Comparison of ENCODE assay signal across 20 mouse cellular contexts in genomic region chr16:77279495-77279894, GRCm38 (mm10).
DNase-seq lines count a peak whose midpoint lies in the region; ATAC-seq lines count a peak whose summit lies in the region.
"Had no signal": no experiment of that assay in that cellular context is flagged by ENCODE, and none has a peak within 500 bp of the region (broad histone marks: within the 10 kb centered on the region; RNA-seq: fewer than 3 reads in every experiment).

No protein-coding gene starts in this region.

- H3K27me3 ChIP-seq in forebrain, embryonic 14.5 days (replicated peaks; ENCODE audit: control insufficient read depth, insufficient read depth, low read length), result no peaks in the 10 kb centered on the region
- H3K27me3 ChIP-seq in forebrain, embryonic 11.5 days (ENCODE audit: control insufficient read depth, insufficient read depth, low read length), result no peaks in the 10 kb centered on the region
- H3K27me3 ChIP-seq in embryonic facial prominence, embryonic 12.5 days, result no peaks in the 10 kb centered on the region
- H3K27me3 ChIP-seq in limb, embryonic 12.5 days, result no peaks in the 10 kb centered on the region
- H3K27me3 ChIP-seq: embryonic facial prominence, embryonic 15.5 days; heart, embryonic 12.5 days; intestine, embryonic 15.5 days; Patski had no signal

- H3K9me3 ChIP-seq in forebrain, embryonic 14.5 days (replicated peaks; ENCODE audit: control insufficient read depth, low read length), result no peaks in the 10 kb centered on the region
- H3K9me3 ChIP-seq in forebrain, embryonic 11.5 days (ENCODE audit: control insufficient read depth, low read length), result no peaks in the 10 kb centered on the region
- H3K9me3 ChIP-seq in embryonic facial prominence, embryonic 12.5 days, result no peaks in the 10 kb centered on the region
- no peaks in the 10 kb centered on the region for H3K9me3 ChIP-seq in limb, embryonic 12.5 days
- H3K9me3 ChIP-seq: embryonic facial prominence, embryonic 15.5 days; forebrain, embryonic 10.5 days; heart, embryonic 12.5 days; hindbrain, embryonic 10.5 days; intestine, embryonic 15.5 days had no signal

- no peak for ATAC-seq in forebrain, embryonic 14.5 days
- ATAC-seq in forebrain, embryonic 11.5 days (replicated peaks; ENCODE audit: low FRiP score), result no peak
- no peak for ATAC-seq in embryonic facial prominence, embryonic 12.5 days (ENCODE audit: insufficient number of reproducible peaks, insufficient read depth, low FRiP score, low TSS enrichment)
- no peak for ATAC-seq in limb, embryonic 12.5 days (ENCODE audit: insufficient number of reproducible peaks, insufficient read depth, low FRiP score, low TSS enrichment, low read depth)
- ATAC-seq in megakaryocyte-erythroid progenitor cell, adult 5-6 weeks (replicated peaks; ENCODE audit: low FRiP score, low TSS enrichment, poor library complexity, severe bottlenecking), result no peak
- ATAC-seq: forebrain, embryonic 16.5 days; intestine, embryonic 15.5 days; Patski had no signal

- H3K27ac ChIP-seq in forebrain, embryonic 14.5 days (ENCODE audit: low read depth, low read length), result no peak overlapping the region
- H3K27ac ChIP-seq in forebrain, embryonic 11.5 days (ENCODE audit: low read depth, low read length), result no peak overlapping the region
- peak overlapping the region; percentile 36; the same call in 1 of the 2 replicates for H3K27ac ChIP-seq in embryonic facial prominence, embryonic 12.5 days
- H3K27ac ChIP-seq in limb, embryonic 12.5 days, result 0 out of 2 replicates have a peak overlapping the region, but pooled peaks have one; percentile 51
- H3K27ac ChIP-seq: embryonic facial prominence, embryonic 15.5 days; forebrain, embryonic 10.5 days; hindbrain, embryonic 10.5 days; hindbrain, embryonic 14.5 days; intestine, embryonic 15.5 days had no signal

- H3K4me2 ChIP-seq in forebrain, embryonic 14.5 days (ENCODE audit: low read length), result no peak overlapping the region
- H3K4me2 ChIP-seq in forebrain, embryonic 11.5 days (ENCODE audit: low read depth, low read length, severe bottlenecking), result no peak overlapping the region
- H3K4me2 ChIP-seq in embryonic facial prominence, embryonic 12.5 days (replicated peaks), result no peak overlapping the region
- H3K4me2 ChIP-seq in limb, embryonic 12.5 days, result no peak overlapping the region
- H3K4me2 ChIP-seq: embryonic facial prominence, embryonic 15.5 days; heart, embryonic 12.5 days; hindbrain, embryonic 14.5 days; intestine, embryonic 15.5 days had no signal

- 19% methylated on average over 2 of the region's 2 CpGs for WGBS in forebrain, embryonic 14.5 days
- WGBS in forebrain, embryonic 11.5 days, result 67% methylated on average over 2 of the region's 2 CpGs
- 62% methylated on average over 2 of the region's 2 CpGs for WGBS in embryonic facial prominence, embryonic 12.5 days
- 58% methylated on average over 2 of the region's 2 CpGs for WGBS in limb, embryonic 12.5 days

- no peak overlapping the region for H3K4me3 ChIP-seq in forebrain, embryonic 14.5 days (ENCODE audit: low read depth, low read length)
- no peak overlapping the region for H3K4me3 ChIP-seq in forebrain, embryonic 11.5 days (ENCODE audit: low read depth, low read length)
- H3K4me3 ChIP-seq in embryonic facial prominence, embryonic 12.5 days, result no peak overlapping the region
- no peak overlapping the region for H3K4me3 ChIP-seq in limb, embryonic 12.5 days (replicated peaks)
- H3K4me3 ChIP-seq: embryonic facial prominence, embryonic 15.5 days; erythroblast, embryonic 14.5 days; forebrain, embryonic 10.5 days; heart, embryonic 12.5 days; hindbrain, embryonic 10.5 days; intestine, embryonic 15.5 days had no signal

- DNase-seq in forebrain, embryonic 14.5 days (ENCODE audit: low spot score), result peak; percentile 62
- DNase-seq in forebrain, embryonic 11.5 days (ENCODE audit: low spot score), result no peak
- peak; percentile 9 for DNase-seq in retina, postnatal 1 day
- DNase-seq in retina, embryonic 14.5 days (ENCODE audit: low spot score), result no peak
- no peak for DNase-seq in kidney, postnatal 4 days
- DNase-seq: adrenal gland, postnatal 10 days; cerebellum, adult 2 months; gastrocnemius, postnatal 10 days had no signal

- no peak overlapping the region for H3K9ac ChIP-seq in forebrain, embryonic 14.5 days (ENCODE audit: low read length)
- H3K9ac ChIP-seq in forebrain, embryonic 11.5 days (ENCODE audit: low read length), result no peak overlapping the region
- no peak overlapping the region for H3K9ac ChIP-seq in embryonic facial prominence, embryonic 12.5 days
- no peak overlapping the region for H3K9ac ChIP-seq in limb, embryonic 12.5 days (replicated peaks)
- H3K9ac ChIP-seq: embryonic facial prominence, embryonic 15.5 days; heart, embryonic 12.5 days; hindbrain, embryonic 14.5 days; intestine, embryonic 15.5 days had no signal

- H3K4me1 ChIP-seq in forebrain, embryonic 14.5 days (ENCODE audit: control insufficient read depth, insufficient read depth, low read length), result no peaks in the 10 kb centered on the region
- H3K4me1 ChIP-seq in forebrain, embryonic 11.5 days (replicated peaks; ENCODE audit: control insufficient read depth, insufficient read depth, low read length), result no peaks in the 10 kb centered on the region
- peaks cover 12% of the 10 kb centered on the region; the same call in 1 of the 2 replicates for H3K4me1 ChIP-seq in embryonic facial prominence, embryonic 12.5 days
- peaks cover 9% of the 10 kb centered on the region for H3K4me1 ChIP-seq in limb, embryonic 12.5 days (replicated peaks)
- H3K4me1 ChIP-seq: embryonic facial prominence, embryonic 15.5 days; heart, embryonic 12.5 days; hindbrain, embryonic 10.5 days; intestine, embryonic 15.5 days had no signal

- no peaks in the 10 kb centered on the region for H3K36me3 ChIP-seq in forebrain, embryonic 14.5 days (ENCODE audit: control insufficient read depth, insufficient read depth, low read length)
- no peaks in the 10 kb centered on the region for H3K36me3 ChIP-seq in forebrain, embryonic 11.5 days (ENCODE audit: control insufficient read depth, insufficient read depth, low read length)
- H3K36me3 ChIP-seq in embryonic facial prominence, embryonic 12.5 days, result no peaks in the 10 kb centered on the region
- H3K36me3 ChIP-seq in limb, embryonic 12.5 days, result no peaks in the 10 kb centered on the region
- H3K36me3 ChIP-seq: embryonic facial prominence, embryonic 15.5 days; forebrain, embryonic 10.5 days; heart, embryonic 12.5 days; hindbrain, embryonic 10.5 days; intestine, embryonic 15.5 days had no signal

Comparison
In these comparisons a context has a peak if more than half of its experiments do, and no peak if none do; other contexts are left out.
1. DNase-seq: peak in forebrain, embryonic 14.5 days (single experiment) and retina, postnatal 1 day (single experiment); none in forebrain, embryonic 11.5 days (single experiment), retina, embryonic 14.5 days (single experiment) and kidney, postnatal 4 days (0 of 2).
2. H3K27ac ChIP-seq: peak in embryonic facial prominence, embryonic 12.5 days (single experiment) and limb, embryonic 12.5 days (single experiment); none in forebrain, embryonic 14.5 days (single experiment) and forebrain, embryonic 11.5 days (single experiment).